Mouse (Mus musculus) lung, embryonic 15.5 days (tissue): ENCODE data around the gene F2rl1. TPM values are rescaled to one million over a fixed set of nuclear protein-coding genes. Genes with fewer than 3 reads are reported as not detected.

Experiments
- ATAC-seq: fragments of 200-750 bp; cut with Nextera tagmentation; 2 replicates; pipeline ENCODE4 v1.8.0; 2017; ENCODE audit warnings: moderate number of reproducible peaks, borderline replicate concordance; ENCODE audit not compliant: low FRiP score, low TSS enrichment; ENCODE audit errors: extremely low read depth
- H3K27ac ChIP-seq: fragments of 300-500 bp; sonication (generic); 2 replicates; pipeline ENCODE4 v1.5.1; 2015; ENCODE audit warnings: moderate library complexity, mild to moderate bottlenecking, inconsistent platforms
- H3K27me3 ChIP-seq: fragments of 300-500 bp; sonication (generic); 2 replicates; pipeline ENCODE4 v1.6.1; 2015; ENCODE audit warnings: inconsistent platforms
- H3K36me3 ChIP-seq: fragments of 300-500 bp; sonication (generic); 2 replicates; pipeline ENCODE4 v1.6.1; 2015; ENCODE audit warnings: inconsistent platforms
- H3K4me1 ChIP-seq: fragments of 300-500 bp; sonication (generic); 2 replicates; pipeline ENCODE4 v1.6.1; 2015; ENCODE audit warnings: inconsistent platforms
- H3K4me2 ChIP-seq: fragments of 300-500 bp; sonication (generic); 2 replicates; pipeline ENCODE4 v1.6.1; 2015; ENCODE audit warnings: inconsistent platforms, mild to moderate bottlenecking, moderate library complexity
- H3K4me3 ChIP-seq: fragments of 300-500 bp; sonication (generic); 2 replicates; pipeline ENCODE4 v1.5.1; 2015; ENCODE audit warnings: mild to moderate bottlenecking, inconsistent platforms
- H3K9ac ChIP-seq: fragments of 300-500 bp; sonication (generic); 2 replicates; pipeline ENCODE4 v1.6.1; 2015; ENCODE audit warnings: inconsistent platforms
- H3K9me3 ChIP-seq: fragments of 300-500 bp; sonication (generic); 2 replicates; pipeline ENCODE4 v1.6.1; 2016; ENCODE audit warnings: inconsistent platforms
- WGBS: fragments of 180-500 bp; shearing (Covaris S2); methylation state at CpG from one replicate; pipeline ENCODE4 v1.1.7; 2015; 5-methylcytosine and 5-hydroxymethylcytosine counted together
- polyA plus RNA-seq: library from polyadenylated mRNA; unstranded; fragments of >200 nt; fragmentation: Nextera tagmentation; extraction: Ambion mirVana; gene quantifications from 2 replicates; pipeline ENCODE4 v1.2.1, GENCODE M21; 2015

Gene F2rl1
- polyA plus RNA-seq = 4.3 and 4.5 TPM in 2 replicates

DNA sequence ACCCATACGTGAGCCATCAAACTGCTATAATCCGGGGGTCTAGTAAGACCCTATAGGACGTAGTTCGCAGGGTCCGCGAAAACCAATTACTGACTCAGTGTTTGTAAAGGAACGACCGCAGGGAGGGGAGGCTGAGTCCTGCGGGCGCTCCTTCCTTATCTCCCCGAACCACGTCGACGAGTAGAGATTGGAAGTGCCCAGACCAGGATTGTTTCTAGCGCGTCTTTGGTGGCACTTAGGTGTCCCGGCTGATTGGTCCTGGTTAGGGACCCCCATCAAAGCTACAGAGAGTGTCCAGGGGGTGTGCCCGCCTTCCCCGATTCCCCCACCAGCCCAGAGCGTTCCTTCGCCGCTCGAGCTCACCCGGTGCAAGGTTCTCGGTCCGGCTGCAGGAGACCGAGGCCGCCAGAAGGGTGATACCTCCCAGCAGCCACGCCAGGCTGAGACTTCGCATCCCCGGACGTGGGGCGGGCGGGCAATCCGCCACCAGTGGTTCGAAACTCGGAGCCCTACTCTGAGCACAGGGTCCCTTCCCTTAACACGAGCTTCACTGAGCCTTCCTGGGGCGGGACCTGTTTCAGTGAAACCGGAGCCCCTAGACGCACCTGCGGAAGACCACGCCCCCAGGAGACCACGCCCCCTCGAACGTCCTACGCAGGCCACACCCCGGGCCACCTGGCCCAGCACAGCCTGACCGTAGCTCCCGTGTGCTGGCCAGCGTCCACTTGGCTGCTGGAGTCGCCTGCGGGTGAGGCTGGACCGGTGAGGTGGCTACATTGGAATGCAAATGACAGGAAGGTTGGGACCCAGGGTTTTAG lies at the start of gene F2rl1:
F2rl1 (minus strand) TSS at position 554 of the 818 bp plus-strand sequence.
- H3K36me3 ChIP-seq = no peaks in the 10 kb centered on the region
- peak within 1 kb of the TSS; percentile 94 for H3K4me2 ChIP-seq
- no peaks in the 10 kb centered on the region for H3K9me3 ChIP-seq
- peak; percentile 92 for ATAC-seq
- H3K9ac ChIP-seq = peak within 1 kb of the TSS; percentile 49
- peaks cover 14% of the 10 kb centered on the region for H3K4me1 ChIP-seq
- WGBS = under 1% methylated on average over 54 of the region's 54 CpGs
- H3K4me3 ChIP-seq = peak within 1 kb of the TSS; percentile 54
- H3K27me3 ChIP-seq = peaks cover 27% of the 10 kb centered on the region
- H3K27ac ChIP-seq = peak within 1 kb of the TSS; percentile 32

DNA sequence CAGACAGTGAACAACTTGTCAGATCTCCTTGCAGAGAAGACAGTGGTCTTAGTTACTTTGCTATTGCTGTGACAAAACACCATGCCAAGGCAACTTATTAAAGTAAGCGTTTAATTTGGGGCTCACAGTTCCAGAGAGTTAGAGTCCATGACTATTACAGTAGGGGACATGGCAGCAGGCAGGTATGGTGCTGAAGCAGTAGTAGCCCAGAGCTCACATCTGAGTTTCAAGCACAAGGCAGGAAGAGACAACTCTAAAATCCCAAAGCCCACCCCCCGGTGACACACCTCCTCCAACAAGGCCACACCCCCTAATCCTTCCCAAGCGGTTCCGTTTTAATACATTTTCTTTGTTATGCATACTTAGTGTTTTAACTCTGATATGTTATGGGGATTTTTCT lies 45.9 kb upstream of the F2rl1 start:
- Histone ChIP-seq H3K9me3 (no peaks in the 10 kb centered on the region), H3K4me2 (no peak overlapping the region), H3K36me3 (no peaks in the 10 kb centered on the region), H3K9ac (no peak overlapping the region), H3K27ac (no peak overlapping the region), H3K4me1 (no peaks in the 10 kb centered on the region), H3K4me3 (no peak overlapping the region), H3K27me3 (no peaks in the 10 kb centered on the region)
- no peak for ATAC-seq
- 96% methylated on average over 4 of the region's 4 CpGs for WGBS

DNA sequence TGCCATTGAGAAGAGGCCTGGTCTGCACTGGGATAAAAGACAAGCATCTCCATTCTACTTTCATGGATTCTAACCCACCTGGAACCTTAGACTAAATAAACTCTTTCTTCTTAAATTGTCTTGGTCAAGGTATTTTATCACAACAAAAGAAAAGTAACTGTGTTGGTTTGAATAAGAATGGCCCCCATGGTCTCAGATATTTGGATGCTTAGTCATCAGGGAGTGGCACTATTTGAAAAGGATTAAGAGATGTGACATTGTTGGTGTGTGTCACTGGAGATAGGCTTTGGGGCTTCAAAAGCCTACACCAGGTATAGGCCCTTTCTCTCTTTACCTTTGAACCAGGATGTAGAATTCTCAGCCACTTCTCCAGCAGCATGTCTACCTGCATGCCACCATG lies 44.3 kb upstream of the F2rl1 start:
- Histone ChIP-seq H3K4me3 (no peak overlapping the region), H3K9ac (no peak overlapping the region), H3K27ac (no peak overlapping the region), H3K36me3 (no peaks in the 10 kb centered on the region), H3K4me1 (no peaks in the 10 kb centered on the region), H3K27me3 (no peaks in the 10 kb centered on the region), H3K9me3 (no peaks in the 10 kb centered on the region), H3K4me2 (no peak overlapping the region)
- ATAC-seq = no peak

DNA sequence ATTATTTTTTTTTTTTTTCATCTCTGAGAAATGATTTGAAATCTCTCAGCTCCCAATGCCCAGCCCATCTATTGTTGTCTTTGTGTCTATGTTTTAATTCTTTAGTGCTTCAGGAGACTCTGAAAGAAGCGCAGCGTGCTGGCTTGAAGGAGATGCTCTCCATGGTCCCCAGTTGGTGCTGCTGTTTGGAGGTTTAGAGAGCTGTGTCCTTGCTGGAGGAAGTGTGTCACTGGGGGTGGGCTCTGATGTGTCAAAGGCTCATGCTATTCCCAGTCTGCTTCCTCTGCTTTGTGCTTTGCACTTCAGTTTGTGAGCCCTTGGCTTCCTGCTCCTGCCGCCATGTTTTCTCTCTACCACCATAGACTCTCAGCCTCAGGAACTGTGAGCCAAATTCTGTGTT lies 43.3 kb upstream of the F2rl1 start:
- 99% methylated on average over 3 of the region's 3 CpGs for WGBS
- Histone ChIP-seq H3K4me1 (no peaks in the 10 kb centered on the region), H3K27ac (no peak overlapping the region), H3K4me3 (no peak overlapping the region), H3K9me3 (no peaks in the 10 kb centered on the region), H3K4me2 (no peak overlapping the region), H3K9ac (no peak overlapping the region), H3K27me3 (no peaks in the 10 kb centered on the region), H3K36me3 (no peaks in the 10 kb centered on the region)
- ATAC-seq = no peak

DNA sequence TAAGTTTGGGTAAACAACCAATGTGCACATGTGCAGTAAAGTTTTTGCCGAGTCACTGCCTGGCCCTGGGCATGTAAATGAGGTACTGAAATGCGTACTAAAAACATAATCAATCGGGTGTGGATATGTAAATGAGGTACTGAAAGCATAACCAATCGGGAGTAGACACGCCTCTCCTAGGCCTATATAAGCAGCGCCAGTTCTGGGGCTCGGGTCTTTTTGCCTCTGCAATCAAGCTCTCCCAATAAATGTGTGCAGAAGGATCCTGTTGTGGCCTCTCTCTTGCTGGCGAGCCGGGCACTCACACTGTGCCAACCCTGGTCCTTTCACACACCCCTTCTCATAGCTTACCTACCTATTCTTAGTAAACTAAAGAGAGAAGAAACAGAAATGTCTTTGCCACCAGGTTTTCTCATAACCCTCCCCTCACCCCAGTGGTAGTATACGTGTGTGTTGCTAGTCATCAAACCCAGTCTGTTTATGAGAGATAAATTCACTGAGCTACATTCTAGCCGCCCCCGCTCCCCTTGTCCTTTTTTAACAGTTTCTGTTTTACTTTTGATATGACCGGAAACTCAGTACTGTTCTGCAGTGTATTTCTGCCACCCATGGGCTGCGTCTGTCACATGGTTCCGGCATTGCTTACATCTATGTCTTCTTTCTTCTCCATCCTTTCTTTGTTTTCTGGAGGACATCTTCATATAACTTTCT lies 42.0 kb upstream of the F2rl1 start:
- Histone ChIP-seq H3K9ac (no peak overlapping the region), H3K9me3 (no peaks in the 10 kb centered on the region), H3K27ac (no peak overlapping the region), H3K4me2 (no peak overlapping the region), H3K36me3 (no peaks in the 10 kb centered on the region), H3K4me3 (no peak overlapping the region), H3K4me1 (no peaks in the 10 kb centered on the region), H3K27me3 (no peaks in the 10 kb centered on the region)
- no peak for ATAC-seq
- WGBS = 89% methylated on average over 15 of the region's 15 CpGs

DNA sequence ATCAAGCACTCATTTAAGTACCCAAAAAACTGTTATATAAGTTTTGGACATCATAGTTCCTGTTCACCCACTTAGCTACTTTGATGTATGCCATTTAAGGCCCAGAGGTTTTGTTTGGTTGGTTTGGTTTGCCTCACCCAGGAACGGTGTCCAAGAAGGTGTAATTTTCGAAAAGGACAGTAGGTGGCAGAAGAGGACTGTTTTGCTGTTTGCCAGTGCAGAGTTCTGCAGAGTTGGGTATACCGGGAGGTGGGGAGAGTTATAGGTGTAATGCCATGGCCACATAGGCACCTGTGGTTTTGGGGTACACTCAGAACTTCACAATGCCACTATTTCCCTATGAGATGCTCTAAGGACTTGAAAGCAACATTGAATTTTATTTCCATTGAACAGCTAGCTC lies 38.7 kb upstream of the F2rl1 start:
- H3K4me2 ChIP-seq = no peak overlapping the region
- no peaks in the 10 kb centered on the region for H3K4me1 ChIP-seq
- no peaks in the 10 kb centered on the region for H3K9me3 ChIP-seq
- peak; percentile 46; the same call in 1 of the 2 replicates for ATAC-seq
- no peaks in the 10 kb centered on the region for H3K27me3 ChIP-seq
- no peak overlapping the region for H3K4me3 ChIP-seq
- WGBS = 1% methylated on average over 3 of the region's 3 CpGs
- no peaks in the 10 kb centered on the region for H3K36me3 ChIP-seq
- no peak overlapping the region for H3K27ac ChIP-seq
- H3K9ac ChIP-seq = no peak overlapping the region

DNA sequence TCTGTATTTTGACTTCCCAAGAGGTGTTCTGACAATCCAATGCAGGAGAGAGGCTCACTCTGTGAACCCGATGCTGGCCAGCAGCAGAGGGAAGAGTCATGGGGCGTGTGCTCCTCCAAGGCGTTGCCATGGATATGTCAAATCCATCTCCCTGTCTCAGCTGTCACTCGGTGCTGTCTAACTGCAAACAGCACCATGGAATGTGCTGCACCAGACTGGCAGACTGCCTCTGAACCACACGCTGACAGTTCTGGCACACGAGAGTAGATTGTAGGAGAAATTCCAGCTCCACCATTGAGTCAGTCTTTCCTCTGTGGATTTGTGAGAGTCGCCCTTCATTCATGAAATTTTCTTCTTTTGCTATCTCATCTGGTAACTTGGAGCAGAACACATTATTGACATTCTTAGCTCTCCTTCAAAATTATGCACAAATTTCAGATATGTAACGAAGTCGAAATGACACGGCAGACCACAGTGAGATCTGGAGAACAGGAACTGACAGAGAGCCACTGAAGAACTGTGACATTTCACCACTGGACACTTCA lies 38.1 kb upstream of the F2rl1 start:
- no peak overlapping the region for H3K9ac ChIP-seq
- ATAC-seq = no peak
- no peak overlapping the region for H3K27ac ChIP-seq
- H3K4me2 ChIP-seq = no peak overlapping the region
- no peaks in the 10 kb centered on the region for H3K9me3 ChIP-seq
- no peaks in the 10 kb centered on the region for H3K27me3 ChIP-seq
- H3K36me3 ChIP-seq = no peaks in the 10 kb centered on the region
- WGBS = 42% methylated on average over 10 of the region's 10 CpGs
- H3K4me3 ChIP-seq = no peak overlapping the region
- no peaks in the 10 kb centered on the region for H3K4me1 ChIP-seq

DNA sequence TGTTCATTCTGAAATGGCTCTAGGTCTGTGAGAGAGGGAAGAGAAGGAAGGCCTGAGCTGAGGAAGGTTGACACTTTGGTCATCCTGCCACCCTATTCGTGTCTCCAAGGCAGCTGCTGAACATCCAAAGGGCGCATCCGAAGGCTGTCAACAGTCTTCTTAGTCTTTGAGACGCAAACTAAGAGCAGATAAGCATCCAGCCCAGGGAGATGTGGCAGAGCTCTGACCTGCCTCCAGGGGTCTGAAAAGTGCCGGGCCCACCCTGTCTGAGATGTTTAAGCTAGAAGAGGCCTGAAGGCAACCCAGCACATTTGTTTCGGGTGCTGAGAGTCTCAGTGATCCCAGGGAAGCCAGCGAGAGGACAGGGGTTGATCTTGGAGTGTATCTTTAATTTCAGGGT lies 32.3 kb upstream of the F2rl1 start:
- H3K27me3 ChIP-seq = no peaks in the 10 kb centered on the region
- H3K9me3 ChIP-seq = no peaks in the 10 kb centered on the region
- H3K4me3 ChIP-seq = no peak overlapping the region
- no peak overlapping the region for H3K4me2 ChIP-seq
- 73% methylated on average over 7 of the region's 7 CpGs for WGBS
- H3K27ac ChIP-seq = no peak overlapping the region
- no peaks in the 10 kb centered on the region for H3K36me3 ChIP-seq
- no peak overlapping the region for H3K9ac ChIP-seq
- no peaks in the 10 kb centered on the region for H3K4me1 ChIP-seq
- ATAC-seq = no peak

DNA sequence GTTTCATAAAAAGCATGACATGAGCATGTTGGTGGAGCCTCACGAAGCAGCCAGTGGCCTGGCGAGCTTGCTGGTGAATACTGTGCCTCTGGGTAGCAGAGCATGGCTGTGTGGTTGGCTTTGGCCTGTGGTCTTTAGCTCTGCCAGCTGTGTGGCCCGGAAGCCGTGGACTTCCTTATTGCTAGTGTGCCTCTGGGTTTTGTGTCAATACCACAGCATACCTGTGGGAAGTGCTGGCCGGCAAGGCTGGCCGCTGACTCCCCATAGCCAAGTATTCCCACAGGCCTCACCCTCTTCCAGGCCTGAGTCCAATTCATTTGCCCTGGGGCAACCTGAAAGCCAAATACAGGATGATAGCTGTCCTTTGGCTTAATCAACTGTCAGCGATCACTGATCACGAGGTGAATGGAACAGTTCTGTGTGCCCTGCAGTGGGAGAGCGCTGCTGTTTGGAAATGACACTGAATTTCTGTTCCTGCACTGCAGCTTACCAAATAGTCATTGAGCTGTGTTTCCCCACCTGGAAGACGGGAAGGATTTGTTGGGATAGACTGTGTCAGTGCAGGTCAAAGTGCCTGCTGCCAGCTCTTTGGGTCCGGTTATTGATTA lies 29.0 kb upstream of the F2rl1 start:
- Histone ChIP-seq H3K9me3 (no peaks in the 10 kb centered on the region), H3K9ac (no peak overlapping the region), H3K4me3 (no peak overlapping the region), H3K27ac (no peak overlapping the region), H3K4me1 (peaks cover 6% of the 10 kb centered on the region), H3K4me2 (no peak overlapping the region), H3K27me3 (no peaks in the 10 kb centered on the region), H3K36me3 (no peaks in the 10 kb centered on the region)
- WGBS = 78% methylated on average over 11 of the region's 11 CpGs
- ATAC-seq = peak; percentile 24; the same call in 1 of the 2 replicates

DNA sequence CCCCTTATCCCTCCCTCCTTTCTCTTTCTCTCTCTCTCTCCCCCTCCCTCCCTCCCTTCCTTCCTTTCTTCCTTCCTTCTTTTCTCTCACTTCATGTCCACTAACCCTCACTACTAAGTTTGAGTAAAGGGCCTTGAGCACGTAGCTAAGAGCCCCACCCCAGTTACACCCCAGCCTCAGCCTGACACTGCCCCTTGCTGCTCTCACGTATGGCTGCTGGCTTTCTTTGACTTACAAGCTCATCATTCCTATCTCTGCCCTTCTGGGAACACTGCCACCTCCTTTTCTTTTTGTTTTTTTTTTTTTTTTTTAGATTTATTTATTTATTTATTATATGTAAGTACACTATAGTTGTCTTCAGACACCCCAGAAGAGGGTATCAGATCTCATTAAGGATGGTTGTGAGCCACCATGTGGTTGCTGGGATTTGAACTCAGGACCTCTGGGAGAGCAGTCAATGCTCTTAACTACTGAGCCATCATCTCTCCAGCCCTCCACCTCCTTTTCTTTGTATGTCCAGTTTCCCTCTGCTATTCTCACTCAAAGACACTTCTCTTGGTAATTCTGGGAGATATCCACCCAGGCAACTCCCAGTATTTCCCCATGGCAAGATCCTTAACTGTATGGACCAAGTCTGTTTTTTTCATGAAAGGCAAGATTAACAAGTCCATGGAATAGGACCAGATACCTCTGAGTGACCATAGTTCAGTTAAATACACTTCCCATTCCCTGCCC lies 25.8 kb upstream of the F2rl1 start:
- no peaks in the 10 kb centered on the region for H3K9me3 ChIP-seq

DNA sequence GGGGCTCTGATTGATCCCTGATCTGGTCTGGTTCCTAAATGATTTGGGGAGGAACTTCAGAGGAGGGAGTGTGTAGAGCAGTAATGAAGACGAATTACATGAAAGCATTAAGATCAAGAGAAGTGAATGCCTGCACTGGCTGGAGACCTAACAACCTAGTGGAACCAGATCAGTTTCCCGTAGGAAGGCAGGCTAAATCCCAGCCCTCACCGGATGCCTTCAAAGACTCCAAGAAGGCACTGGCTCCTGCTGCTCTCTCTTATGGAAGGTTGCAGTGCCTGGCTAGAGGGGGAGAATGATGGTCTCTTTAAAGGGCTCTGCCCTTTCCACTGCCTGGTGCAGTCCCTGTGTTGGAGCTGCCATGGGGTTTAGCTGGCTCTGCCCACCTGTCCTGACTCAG lies 24.4 kb upstream of the F2rl1 start:
- Histone ChIP-seq H3K4me3 (no peak overlapping the region), H3K9ac (no peak overlapping the region), H3K27ac (peak overlapping the region; percentile 64), H3K27me3 (no peaks in the 10 kb centered on the region), H3K4me2 (peak overlapping the region; percentile 64), H3K9me3 (no peaks in the 10 kb centered on the region), H3K36me3 (no peaks in the 10 kb centered on the region), H3K4me1 (peaks cover 35% of the 10 kb centered on the region)
- ATAC-seq = no peak
- WGBS = 11% methylated on average over 3 of the region's 3 CpGs

More for the DNA sequence above, 25.8 kb upstream of the F2rl1 start:
- WGBS = 63% methylated on average over 2 of the region's 2 CpGs
- no peak overlapping the region for H3K9ac ChIP-seq
- no peaks in the 10 kb centered on the region for H3K27me3 ChIP-seq
- no peak overlapping the region for H3K4me2 ChIP-seq
- H3K36me3 ChIP-seq = no peaks in the 10 kb centered on the region
- H3K4me3 ChIP-seq = no peak overlapping the region
- no peak overlapping the region for H3K27ac ChIP-seq
- ATAC-seq = no peak
- H3K4me1 ChIP-seq = peaks cover 31% of the 10 kb centered on the region
